Mouse (Mus musculus): ENCODE measurements around the gene Sccpdh.

- no peak for TF ChIP-seq GATA1 (IDR thresholded peaks at IDR 0.05; ENCODE audit: borderline replicate concordance, low read length)
- no peak for TF ChIP-seq FLI1 (IDR thresholded peaks at IDR 0.05; ENCODE audit: low read length)
These were observed 66.8 kb downstream of the Sccpdh start for GRCm38 (mm10) chr1:179734500-179735474.
